Mouse (Mus musculus): ENCODE measurements around the gene Zfhx3.

The Zfhx3 gene

GRCm38 (mm10) chr8:108896468-108897346 is 954.3 kb downstream of the Zfhx3 start:
- DNase-seq (ENCODE audit: low spot score) = peak; percentile 90

GRCm38 (mm10) chr8:108897347-108898100 is 955.1 kb downstream of the Zfhx3 start:
- DNase-seq (ENCODE audit: low spot score) = no peak

- DNase-seq (ENCODE audit: low spot score) = no peak
Observed at GRCm38 (mm10) chr8:108899251-108899771, 956.9 kb downstream of the Zfhx3 start.

GRCm38 (mm10) chr8:108900541-108900940 is 958.1 kb downstream of the Zfhx3 start:
- no peak for DNase-seq (ENCODE audit: low spot score)

GRCm38 (mm10) chr8:108901208-108901607 is 958.8 kb downstream of the Zfhx3 start:
- no peak for DNase-seq (ENCODE audit: low spot score)

- DNase-seq (ENCODE audit: low spot score) = peak; percentile 38
Observed at GRCm38 (mm10) chr8:108903550-108903949, 961.1 kb downstream of the Zfhx3 start.

GRCm38 (mm10) chr8:108904288-108904971 is 962.0 kb downstream of the Zfhx3 start:
- DNase-seq (ENCODE audit: low spot score) = no peak

GRCm38 (mm10) chr8:108908066-108908465 is 965.6 kb downstream of the Zfhx3 start:
- no peak for DNase-seq (ENCODE audit: low spot score)

GRCm38 (mm10) chr8:108908540-108908939 is 966.1 kb downstream of the Zfhx3 start:
- DNase-seq (ENCODE audit: low spot score) = no peak

- no peak for DNase-seq (ENCODE audit: low spot score)
Observed at GRCm38 (mm10) chr8:108909035-108909434, 966.6 kb downstream of the Zfhx3 start.

- DNase-seq (ENCODE audit: low spot score) = no peak
Observed at GRCm38 (mm10) chr8:108909455-108909854, 967.0 kb downstream of the Zfhx3 start.

GRCm38 (mm10) chr8:108910843-108911242 is 968.4 kb downstream of the Zfhx3 start:
- DNase-seq (ENCODE audit: low spot score) = no peak

- peak; percentile 92 for DNase-seq (ENCODE audit: low spot score)
Observed at GRCm38 (mm10) chr8:108911511-108911910, 969.1 kb downstream of the Zfhx3 start.

- no peak for DNase-seq (ENCODE audit: low spot score)
Observed at GRCm38 (mm10) chr8:108912998-108913397, 970.6 kb downstream of the Zfhx3 start.

- no peak for DNase-seq (ENCODE audit: low spot score)
Observed at GRCm38 (mm10) chr8:108915425-108915824, 973.0 kb downstream of the Zfhx3 start.

GRCm38 (mm10) chr8:108915876-108916275 is 973.4 kb downstream of the Zfhx3 start:
- no peak for DNase-seq (ENCODE audit: low spot score)

GRCm38 (mm10) chr8:108920151-108920550 is 977.7 kb downstream of the Zfhx3 start:
- no peak for DNase-seq (ENCODE audit: low spot score)

GRCm38 (mm10) chr8:108923161-108923560 is 980.7 kb downstream of the Zfhx3 start:
- no peak for DNase-seq (ENCODE audit: low spot score)

GRCm38 (mm10) chr8:108924526-108924925 is 982.1 kb downstream of the Zfhx3 start:
- no peak for DNase-seq (ENCODE audit: low spot score)

- peak; percentile 44 for DNase-seq (ENCODE audit: low spot score)
Observed at GRCm38 (mm10) chr8:108926106-108926505, 983.7 kb downstream of the Zfhx3 start.

- no peak for DNase-seq (ENCODE audit: low spot score)
Observed at GRCm38 (mm10) chr8:108930635-108931034, 988.2 kb downstream of the Zfhx3 start.

- DNase-seq (ENCODE audit: low spot score) = peak; percentile 54
Observed at GRCm38 (mm10) chr8:108931837-108932236, 989.4 kb downstream of the Zfhx3 start.
